15 mouse cellular contexts compared by ENCODE assay signal in the genomic region with DNA sequence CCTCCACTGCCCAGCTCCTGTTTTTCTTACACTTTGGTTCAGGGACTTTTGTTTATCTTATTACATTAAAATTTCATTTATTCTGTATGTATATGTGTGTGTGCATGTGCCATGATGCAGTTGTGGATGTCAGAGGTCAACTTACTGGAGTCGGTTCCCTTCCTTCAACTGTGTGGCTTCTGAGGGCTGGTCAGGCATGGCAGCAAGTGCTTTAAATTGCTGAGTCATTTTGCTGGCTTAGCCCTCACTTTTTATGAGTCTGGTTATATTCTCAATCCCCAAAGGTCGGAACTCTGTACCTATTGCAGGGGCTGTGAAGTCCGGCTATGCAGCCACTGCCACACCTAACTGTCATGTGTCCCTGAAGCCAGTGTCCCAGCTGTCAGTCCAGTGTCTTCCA.
"Had no signal": no experiment of that assay in that cellular context is flagged by ENCODE, and none has a peak within 500 bp of the region (broad histone marks: within the 10 kb centered on the region; RNA-seq: fewer than 3 reads in every experiment).

No protein-coding gene starts in this region.

- H3K27ac ChIP-seq: neural tube, embryonic 15.5 days; stomach, embryonic 15.5 days; stomach, postnatal 0 days had no signal

- H3K4me1 ChIP-seq: stomach, embryonic 15.5 days had no signal

- H3K4me3 ChIP-seq: neural tube, embryonic 15.5 days; stomach, embryonic 15.5 days had no signal

- DNase-seq: retina, postnatal 1 day; right cerebral cortex, adult 18-20 months; right cerebral cortex, postnatal 14 days; right cerebral cortex, postnatal 25 days; right cerebral cortex, postnatal 4 days; spleen, adult 18-20 months; thymus, adult 18-20 months; thymus, adult 2 months; thymus, postnatal 14 days; thymus, postnatal 25 days; thymus, postnatal 36 days; thymus, postnatal 4 days had no signal

- H3K9me3 ChIP-seq: neural tube, embryonic 15.5 days; stomach, embryonic 15.5 days had no signal

- H3K9ac ChIP-seq: neural tube, embryonic 15.5 days; stomach, embryonic 15.5 days had no signal

- H3K4me2 ChIP-seq: neural tube, embryonic 15.5 days; stomach, embryonic 15.5 days had no signal
